Mouse (Mus musculus): ENCODE results near the gene Celf1.

DNA sequence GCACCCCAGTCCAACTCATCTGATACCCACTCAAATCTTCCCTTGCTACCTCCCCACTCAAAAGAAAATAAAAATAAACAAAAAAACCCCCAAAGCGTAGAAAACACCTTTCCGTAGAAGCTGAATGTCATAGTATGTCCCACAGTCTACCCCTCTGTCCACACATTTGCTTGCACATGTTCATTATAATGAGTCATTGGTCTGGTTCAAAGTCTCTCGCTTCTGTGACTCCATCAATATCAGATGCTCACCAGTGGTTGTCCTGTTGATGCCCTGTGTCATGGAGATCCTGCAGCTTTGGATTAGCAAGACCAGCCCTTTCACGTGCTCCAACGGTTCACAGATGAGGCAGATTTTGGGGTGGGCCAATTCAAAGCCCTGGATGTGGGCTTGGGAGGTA lies 10.0 kb downstream of the Celf1 start:
- TF ChIP-seq MAFK (IDR thresholded peaks at IDR 0.05; ENCODE audit: insufficient read depth, low read depth, low read length): no peak
- TF ChIP-seq HCFC1 (IDR thresholded peaks at IDR 0.05; ENCODE audit: borderline replicate concordance, insufficient read depth, low read length): no peak
- TF ChIP-seq CHD2 (IDR thresholded peaks at IDR 0.05; ENCODE audit: low read depth, low read length): no peak
- no peak for TF ChIP-seq ZC3H11A (IDR thresholded peaks at IDR 0.05; ENCODE audit: borderline replicate concordance, low read depth, low read length)
- no peak for TF ChIP-seq ZNF384 (IDR thresholded peaks at IDR 0.05; ENCODE audit: low read depth, low read length)

Data from ES-E14 (cell line).